Mouse (Mus musculus) cortical plate, adult 2 months (tissue): Measurements from ENCODE around the gene Plekhg2.

Experiments
- CTCF ChIP-seq: fragments of 200-500 bp; IDR thresholded peaks from 2 replicates; pipeline ENCODE4 v1.5.1; 2011; ENCODE audit warnings: mild to moderate bottlenecking, control low read depth, low read length; ENCODE audit not compliant: insufficient read depth; ENCODE audit errors: extremely low read depth
- POLR2A ChIP-seq: fragments of 200-500 bp; IDR thresholded peaks from 2 replicates; pipeline ENCODE4 v1.6.1; 2011; ENCODE audit warnings: mild to moderate bottlenecking, low read length, control low read depth; ENCODE audit not compliant: insufficient read depth; ENCODE audit errors: extremely low read depth

DNA sequence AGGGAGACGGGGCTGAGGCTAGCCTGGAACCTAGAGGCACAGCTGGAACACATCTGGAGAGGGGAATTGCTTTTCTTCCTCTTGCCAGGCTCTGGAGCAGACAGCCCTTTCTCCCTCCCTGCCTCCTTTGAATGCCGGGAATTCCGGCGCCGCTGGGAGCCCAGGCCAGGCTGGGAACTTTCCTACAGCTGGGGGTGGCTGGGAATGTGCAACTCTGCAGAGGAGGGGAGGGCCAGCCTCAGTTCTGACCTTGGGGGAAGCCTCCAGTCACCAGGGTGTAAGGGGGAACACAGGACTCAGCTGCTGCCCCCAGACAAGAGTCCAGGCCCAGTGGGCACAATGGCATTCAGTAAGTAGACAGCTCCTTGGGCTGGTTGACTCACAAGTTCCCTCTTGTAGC is 15.4 kb downstream of the Plekhg2 start:
- TF ChIP-seq CTCF (no peak), POLR2A (no peak)
